Mouse (Mus musculus): Measurements from ENCODE around the gene Hfe2. TPM values are rescaled to one million over a fixed set of nuclear protein-coding genes. Genes with fewer than 3 reads are reported as not detected.
A peak's percentile ranks its signal among the peaks of the same experiment; 100 is the strongest.

Gene Hfe2
- polyA plus RNA-seq, 1 experiment from 2014 or later, result 0.10 TPM

GRCm38 (mm10) chr3:96543345-96543744 is 18.4 kb downstream of the Hfe2 start:
- TF ChIP-seq EP300 (optimal IDR thresholded peaks at IDR 0.05) (no peak), CTCF (IDR thresholded peaks at IDR 0.05; ENCODE audit: low read depth) (no peak)
- Histone ChIP-seq H3K27me3 (ENCODE audit: control insufficient read depth, insufficient read depth, low read length) (no peaks in the 10 kb centered on the region), H3K9me3 (ENCODE audit: control insufficient read depth, low read length) (no peaks in the 10 kb centered on the region), H3K9ac (ENCODE audit: low read length) (no peak overlapping the region), H3K36me3 (ENCODE audit: control insufficient read depth, insufficient read depth, low read length) (no peaks in the 10 kb centered on the region), H3K4me1 (replicated peaks; ENCODE audit: control insufficient read depth, insufficient read depth) (no peaks in the 10 kb centered on the region), H3K4me2 (replicated peaks; ENCODE audit: low read depth) (no peak overlapping the region), H3K4me3 (ENCODE audit: low read depth, low read length) (no peak overlapping the region), H3K27ac (replicated peaks) (no peak overlapping the region)
- no peak for ATAC-seq (ENCODE audit: low FRiP score, low TSS enrichment)
- WGBS, result 82% methylated on average over 11 of the region's 11 CpGs
- DNase-seq (ENCODE audit: low spot score), result no peak

- no peaks in the 10 kb centered on the region for H3K27me3 ChIP-seq (ENCODE audit: control insufficient read depth, insufficient read depth, low read length)
- DNase-seq (ENCODE audit: low spot score), result no peak
- 30% methylated on average over 1 of the region's 1 CpGs for WGBS
These were observed 20.6 kb downstream of the Hfe2 start for GRCm38 (mm10) chr3:96545565-96545964.

GRCm38 (mm10) chr3:96546880-96547279 is 21.9 kb downstream of the Hfe2 start:
- Histone ChIP-seq H3K4me2 (replicated peaks; ENCODE audit: low read depth) (no peak overlapping the region), H3K36me3 (ENCODE audit: control insufficient read depth, insufficient read depth, low read length) (no peaks in the 10 kb centered on the region), H3K9ac (ENCODE audit: low read length) (no peak overlapping the region), H3K9me3 (ENCODE audit: control insufficient read depth, low read length) (no peaks in the 10 kb centered on the region), H3K27ac (replicated peaks) (no peak overlapping the region), H3K4me3 (ENCODE audit: low read depth, low read length) (no peak overlapping the region), H3K4me1 (replicated peaks; ENCODE audit: control insufficient read depth, insufficient read depth) (no peaks in the 10 kb centered on the region; the same call in none of the 2 replicates), H3K27me3 (ENCODE audit: control insufficient read depth, insufficient read depth, low read length) (no peaks in the 10 kb centered on the region)
- 53% methylated on average over 4 of the region's 4 CpGs for WGBS
- TF ChIP-seq CTCF (IDR thresholded peaks at IDR 0.05; ENCODE audit: low read depth) (no peak), EP300 (optimal IDR thresholded peaks at IDR 0.05) (no peak)
- DNase-seq (ENCODE audit: low spot score) (no peak), ATAC-seq (ENCODE audit: low FRiP score, low TSS enrichment) (no peak)

More at GRCm38 (mm10) chr3:96545565-96545964, 20.6 kb downstream of the Hfe2 start:
- ATAC-seq (ENCODE audit: low FRiP score, low TSS enrichment), result no peak
- Histone ChIP-seq H3K4me1 (replicated peaks; ENCODE audit: control insufficient read depth, insufficient read depth) (no peaks in the 10 kb centered on the region), H3K9ac (ENCODE audit: low read length) (no peak overlapping the region), H3K36me3 (ENCODE audit: control insufficient read depth, insufficient read depth, low read length) (no peaks in the 10 kb centered on the region), H3K9me3 (ENCODE audit: control insufficient read depth, low read length) (no peaks in the 10 kb centered on the region), H3K27ac (replicated peaks) (no peak overlapping the region), H3K4me2 (replicated peaks; ENCODE audit: low read depth) (no peak overlapping the region), H3K4me3 (ENCODE audit: low read depth, low read length) (no peak overlapping the region)
- no peak for TF ChIP-seq EP300 (optimal IDR thresholded peaks at IDR 0.05)
- TF ChIP-seq CTCF (IDR thresholded peaks at IDR 0.05; ENCODE audit: low read depth), result peak; percentile 67

- TF ChIP-seq EP300 (optimal IDR thresholded peaks at IDR 0.05), result no peak
- peak; percentile 90 for TF ChIP-seq CTCF (IDR thresholded peaks at IDR 0.05; ENCODE audit: low read depth)
- Histone ChIP-seq H3K27ac (replicated peaks) (no peak overlapping the region), H3K9ac (ENCODE audit: low read length) (no peak overlapping the region), H3K4me2 (replicated peaks; ENCODE audit: low read depth) (no peak overlapping the region), H3K9me3 (ENCODE audit: control insufficient read depth, low read length) (no peaks in the 10 kb centered on the region), H3K27me3 (ENCODE audit: control insufficient read depth, insufficient read depth, low read length) (no peaks in the 10 kb centered on the region), H3K36me3 (ENCODE audit: control insufficient read depth, insufficient read depth, low read length) (no peaks in the 10 kb centered on the region), H3K4me1 (replicated peaks; ENCODE audit: control insufficient read depth, insufficient read depth) (no peaks in the 10 kb centered on the region; the same call in none of the 2 replicates), H3K4me3 (ENCODE audit: low read depth, low read length) (no peak overlapping the region)
- DNase-seq (ENCODE audit: low spot score) (peak; percentile 81), ATAC-seq (ENCODE audit: low FRiP score, low TSS enrichment) (peak; percentile 28; the same call in 1 of the 2 replicates)
- WGBS, result 8% methylated on average over 14 of the region's 14 CpGs
These were observed 22.5 kb downstream of the Hfe2 start for GRCm38 (mm10) chr3:96547389-96547960.

- Histone ChIP-seq H3K9me3 (ENCODE audit: control insufficient read depth, low read length) (no peaks in the 10 kb centered on the region), H3K36me3 (ENCODE audit: control insufficient read depth, insufficient read depth, low read length) (no peaks in the 10 kb centered on the region), H3K4me2 (replicated peaks; ENCODE audit: low read depth) (no peak overlapping the region), H3K9ac (ENCODE audit: low read length) (no peak overlapping the region), H3K4me3 (ENCODE audit: low read depth, low read length) (no peak overlapping the region), H3K4me1 (replicated peaks; ENCODE audit: control insufficient read depth, insufficient read depth) (no peaks in the 10 kb centered on the region; the same call in none of the 2 replicates), H3K27ac (replicated peaks) (no peak overlapping the region), H3K27me3 (ENCODE audit: control insufficient read depth, insufficient read depth, low read length) (no peaks in the 10 kb centered on the region)
- TF ChIP-seq CTCF (IDR thresholded peaks at IDR 0.05; ENCODE audit: low read depth) (no peak), EP300 (optimal IDR thresholded peaks at IDR 0.05) (no peak)
- whole genome bisulfite sequencing, result 80% methylated on average over 7 of the region's 7 CpGs
- no peak for ATAC-seq (ENCODE audit: low FRiP score, low TSS enrichment)
- DNase-seq (ENCODE audit: low spot score), result no peak
These were observed 23.9 kb downstream of the Hfe2 start for GRCm38 (mm10) chr3:96548824-96549223.

GRCm38 (mm10) chr3:96549346-96549745 is 24.4 kb downstream of the Hfe2 start:
- 82% methylated on average over 5 of the region's 5 CpGs for WGBS
- Histone ChIP-seq H3K4me2 (replicated peaks; ENCODE audit: low read depth) (no peak overlapping the region), H3K4me1 (replicated peaks; ENCODE audit: control insufficient read depth, insufficient read depth) (peaks cover 4% of the 10 kb centered on the region), H3K4me3 (ENCODE audit: low read depth, low read length) (no peak overlapping the region), H3K27me3 (ENCODE audit: control insufficient read depth, insufficient read depth, low read length) (no peaks in the 10 kb centered on the region), H3K9ac (ENCODE audit: low read length) (no peak overlapping the region), H3K36me3 (ENCODE audit: control insufficient read depth, insufficient read depth, low read length) (no peaks in the 10 kb centered on the region), H3K27ac (replicated peaks) (no peak overlapping the region), H3K9me3 (ENCODE audit: control insufficient read depth, low read length) (no peaks in the 10 kb centered on the region)
- DNase-seq (ENCODE audit: low spot score) (no peak), ATAC-seq (ENCODE audit: low FRiP score, low TSS enrichment) (no peak)
- TF ChIP-seq CTCF (IDR thresholded peaks at IDR 0.05; ENCODE audit: low read depth) (no peak), EP300 (optimal IDR thresholded peaks at IDR 0.05) (no peak)
